In genomic region chr16:92176052-92176451, GRCm38 (mm10) we compare ENCODE assay signal across 27 mouse cellular contexts.
DNase-seq lines count a peak whose midpoint lies in the region; ATAC-seq lines count a peak whose summit lies in the region.
"Had no signal": no experiment of that assay in that cellular context is flagged by ENCODE, and none has a peak within 500 bp of the region (broad histone marks: within the 10 kb centered on the region; RNA-seq: fewer than 3 reads in every experiment).

No protein-coding gene starts in this region.

- ATAC-seq in kidney, embryonic 16.5 days (ENCODE audit: low FRiP score, low TSS enrichment), result no peak
- ATAC-seq in hindbrain, embryonic 13.5 days (ENCODE audit: low FRiP score), result no peak
- ATAC-seq: activated CD4-positive, CD25-positive, alpha-beta regulatory T cell, adult 4 months; forebrain, embryonic 15.5 days had no signal

- H3K4me3 ChIP-seq in kidney, embryonic 16.5 days (ENCODE audit: low read length), result no peak overlapping the region
- H3K4me3 ChIP-seq in embryonic facial prominence, embryonic 10.5 days, result no peak overlapping the region
- no peak overlapping the region for H3K4me3 ChIP-seq in hindbrain, embryonic 13.5 days
- H3K4me3 ChIP-seq: forebrain, embryonic 10.5 days; forebrain, embryonic 15.5 days; gastrocnemius, adult 2 months; heart, adult 2 months; heart, embryonic 13.5 days; hindbrain, embryonic 15.5 days; stomach, embryonic 15.5 days had no signal

- no peak overlapping the region for H3K27ac ChIP-seq in kidney, embryonic 16.5 days (ENCODE audit: low read length)
- H3K27ac ChIP-seq in embryonic facial prominence, embryonic 10.5 days (replicated peaks), result no peak overlapping the region
- H3K27ac ChIP-seq in hindbrain, embryonic 13.5 days, result no peak overlapping the region
- H3K27ac ChIP-seq: forebrain, embryonic 15.5 days; gastrocnemius, adult 2 months; heart, adult 2 months; heart, embryonic 13.5 days; hindbrain, embryonic 15.5 days; liver, embryonic 14.5 days; stomach, embryonic 15.5 days had no signal

- 97% methylated on average over 1 of the region's 1 CpGs for WGBS in kidney, embryonic 16.5 days
- WGBS in embryonic facial prominence, embryonic 10.5 days, result 42% methylated on average over 1 of the region's 1 CpGs
- 61% methylated on average over 1 of the region's 1 CpGs for WGBS in hindbrain, embryonic 13.5 days

- H3K36me3 ChIP-seq in kidney, embryonic 16.5 days (ENCODE audit: insufficient read depth, low read length), result no peaks in the 10 kb centered on the region
- H3K36me3 ChIP-seq in embryonic facial prominence, embryonic 10.5 days (replicated peaks), result no peaks in the 10 kb centered on the region
- no peaks in the 10 kb centered on the region for H3K36me3 ChIP-seq in hindbrain, embryonic 13.5 days
- H3K36me3 ChIP-seq: forebrain, embryonic 10.5 days; forebrain, embryonic 15.5 days; G1E; heart, embryonic 13.5 days; hindbrain, embryonic 15.5 days; stomach, embryonic 15.5 days had no signal

- H3K9me3 ChIP-seq in kidney, embryonic 16.5 days (ENCODE audit: low read length), result no peaks in the 10 kb centered on the region
- H3K9me3 ChIP-seq in embryonic facial prominence, embryonic 10.5 days, result no peaks in the 10 kb centered on the region
- no peaks in the 10 kb centered on the region for H3K9me3 ChIP-seq in hindbrain, embryonic 13.5 days
- H3K9me3 ChIP-seq: forebrain, embryonic 10.5 days; forebrain, embryonic 15.5 days; G1E; hindbrain, embryonic 15.5 days; stomach, embryonic 15.5 days had no signal

- H3K4me2 ChIP-seq in kidney, embryonic 16.5 days (replicated peaks; ENCODE audit: low read depth, low read length), result no peak overlapping the region
- H3K4me2 ChIP-seq in hindbrain, embryonic 13.5 days, result no peak overlapping the region
- H3K4me2 ChIP-seq: forebrain, embryonic 15.5 days; heart, embryonic 13.5 days; hindbrain, embryonic 15.5 days; stomach, embryonic 15.5 days had no signal

- DNase-seq in adrenal gland, postnatal 10 days, result peak; percentile 27
- no peak for DNase-seq in adrenal gland, adult 2 months
- DNase-seq in kidney, adult 8-10 months, result peak; percentile 19 to 48
- DNase-seq in embryonic facial prominence, embryonic 10.5 days (ENCODE audit: low spot score), result peak; percentile 43
- DNase-seq in kidney, postnatal 25 days, result peak; percentile 41 to 52
- DNase-seq in gastrocnemius, postnatal 14 days, result no peak
- DNase-seq: adrenal gland, postnatal 36 days; cerebellum, adult 18-20 months; gastrocnemius, adult 2 months; heart, adult 2 months; heart, postnatal 10 days; layer of hippocampus, adult 9-11 months; liver; lung, adult 2 months; lung, postnatal 14 days; midbrain, embryonic 14.5 days; right cerebral cortex, postnatal 25 days had no signal

- no peak overlapping the region for H3K9ac ChIP-seq in kidney, embryonic 16.5 days (replicated peaks; ENCODE audit: low read length)
- H3K9ac ChIP-seq in hindbrain, embryonic 13.5 days, result no peak overlapping the region
- H3K9ac ChIP-seq: forebrain, embryonic 15.5 days; heart, embryonic 13.5 days; hindbrain, embryonic 15.5 days; liver, embryonic 14.5 days; stomach, embryonic 15.5 days had no signal

- H3K4me1 ChIP-seq in kidney, embryonic 16.5 days (ENCODE audit: insufficient read depth, low read length), result peaks cover 3% of the 10 kb centered on the region; the same call in 1 of the 2 replicates
- H3K4me1 ChIP-seq in embryonic facial prominence, embryonic 10.5 days, result peaks cover 29% of the 10 kb centered on the region
- H3K4me1 ChIP-seq in hindbrain, embryonic 13.5 days (replicated peaks), result no peaks in the 10 kb centered on the region
- H3K4me1 ChIP-seq: forebrain, embryonic 15.5 days; hindbrain, embryonic 15.5 days; stomach, embryonic 15.5 days had no signal

- H3K27me3 ChIP-seq in kidney, embryonic 16.5 days (ENCODE audit: insufficient read depth, low read length), result no peaks in the 10 kb centered on the region
- no peaks in the 10 kb centered on the region for H3K27me3 ChIP-seq in embryonic facial prominence, embryonic 10.5 days (replicated peaks; ENCODE audit: low read depth, poor library complexity, severe bottlenecking)
- H3K27me3 ChIP-seq in hindbrain, embryonic 13.5 days, result no peaks in the 10 kb centered on the region
- H3K27me3 ChIP-seq: forebrain, embryonic 15.5 days; heart, embryonic 13.5 days; hindbrain, embryonic 15.5 days; stomach, embryonic 15.5 days had no signal

- intact Hi-C loops in gastrocnemius, postnatal 14 days (cut with DNase I; ENCODE audit: low total_unique reads), result no loop called here

Comparison
In these comparisons a context has a peak if more than half of its experiments do, and no peak if none do; other contexts are left out.
1. DNase-seq: peak in adrenal gland, postnatal 10 days (single experiment), kidney, adult 8-10 months (2 of 2), embryonic facial prominence, embryonic 10.5 days (single experiment) and kidney, postnatal 25 days (2 of 2); none in adrenal gland, adult 2 months (single experiment) and gastrocnemius, postnatal 14 days (single experiment).